Mouse (Mus musculus) lung, adult 2 months (tissue): Measurements from ENCODE around the gene Cpne7. TPM values are rescaled to one million over a fixed set of nuclear protein-coding genes. Genes with fewer than 3 reads are reported as not detected.

ENCODE experiments used
- DNase-seq: peaks from one replicate; pipeline ENCODE4 v3.0.0; 2022
- H3K4me1 ChIP-seq: fragments of 200-500 bp; 2 replicates; pipeline ENCODE4 v1.6.1; 2011; ENCODE audit warnings: low read length; ENCODE audit not compliant: control insufficient read depth, insufficient read depth
- H3K4me3 ChIP-seq: fragments of 200-500 bp; replicated peaks from 2 replicates; pipeline ENCODE3; 2011; ENCODE audit warnings: low read depth, mild to moderate bottlenecking, control low read depth, low read length; ENCODE audit errors: extremely low read depth
- CTCF ChIP-seq: fragments of 200-500 bp; IDR thresholded peaks from 2 replicates; pipeline ENCODE4 v1.5.1; 2011; ENCODE audit warnings: mild to moderate bottlenecking, low read length, control low read depth; ENCODE audit not compliant: insufficient read depth
- POLR2A ChIP-seq: fragments of 200-500 bp; IDR thresholded peaks from 2 replicates; pipeline ENCODE4 v1.6.1; 2011; ENCODE audit warnings: low read depth, mild to moderate bottlenecking, control low read depth, low read length, borderline replicate concordance; ENCODE audit errors: extremely low read depth
- WGBS: fragments of 180-500 bp; shearing (Covaris S2); methylation state at CpG from one replicate; pipeline ENCODE4 v1.1.7; 2018; 5-methylcytosine and 5-hydroxymethylcytosine counted together
- polyA plus RNA-seq: library from polyadenylated mRNA; depleted of rRNA; stranded (reverse); fragments of >200 nt; gene quantifications from 2 replicates; pipeline ENCODE4 v1.2.3, GENCODE M21; 2012

Cpne7 gene
- polyA plus RNA-seq, 1 experiment: 1.3 TPM

GRCm38 (mm10) chr8:123135406-123135805 is 18.2 kb downstream of the Cpne7 start:
- 29% methylated on average over 7 of the region's 7 CpGs for WGBS
- no peaks in the 10 kb centered on the region for H3K4me1 ChIP-seq
- H3K4me3 ChIP-seq: no peak overlapping the region
- no peak for DNase-seq
- TF ChIP-seq CTCF: no peak
- TF ChIP-seq POLR2A: no peak

- Histone ChIP-seq H3K4me1 (no peaks in the 10 kb centered on the region), H3K4me3 (no peak overlapping the region)
- DNase-seq: no peak
- TF ChIP-seq POLR2A: no peak
- no peak for TF ChIP-seq CTCF
- WGBS: 54% methylated on average over 9 of the region's 9 CpGs
Observed at GRCm38 (mm10) chr8:123135806-123136205, 18.6 kb downstream of the Cpne7 start.

- WGBS: 90% methylated on average over 9 of the region's 9 CpGs
- Histone ChIP-seq H3K4me3 (no peak overlapping the region), H3K4me1 (no peaks in the 10 kb centered on the region)
- TF ChIP-seq CTCF: no peak
- TF ChIP-seq POLR2A: no peak
- no peak for DNase-seq
Observed at GRCm38 (mm10) chr8:123136287-123136686, 19.1 kb downstream of the Cpne7 start.

- 29% methylated on average over 2 of the region's 2 CpGs for WGBS
Observed at GRCm38 (mm10) chr8:123137645-123138077, 20.5 kb downstream of the Cpne7 start.

GRCm38 (mm10) chr8:123138741-123139140 is 21.6 kb downstream of the Cpne7 start:
- H3K4me1 ChIP-seq: peaks cover 5% of the 10 kb centered on the region
- TF ChIP-seq POLR2A (no peak), CTCF (no peak)
- no peak overlapping the region for H3K4me3 ChIP-seq
- DNase-seq: no peak
- 72% methylated on average over 4 of the region's 4 CpGs for WGBS

More at GRCm38 (mm10) chr8:123137645-123138077, 20.5 kb downstream of the Cpne7 start:
- DNase-seq: no peak
- Histone ChIP-seq H3K4me3 (no peak overlapping the region), H3K4me1 (peaks cover 5% of the 10 kb centered on the region)
- TF ChIP-seq CTCF (no peak), POLR2A (no peak)

- peak; percentile 31 for DNase-seq
- Histone ChIP-seq H3K4me3 (no peak overlapping the region), H3K4me1 (peaks cover 5% of the 10 kb centered on the region)
- TF ChIP-seq POLR2A (no peak), CTCF (no peak)
- 47% methylated on average over 14 of the region's 14 CpGs for WGBS
Observed at GRCm38 (mm10) chr8:123141741-123142462, 24.7 kb downstream of the Cpne7 start.

- WGBS: 59% methylated on average over 6 of the region's 6 CpGs
- TF ChIP-seq POLR2A (no peak), CTCF (0 out of 2 replicates have a peak, but pooled peaks have one; percentile 18)
- peak; percentile 23 for DNase-seq
- Histone ChIP-seq H3K4me1 (peaks cover 5% of the 10 kb centered on the region), H3K4me3 (no peak overlapping the region)
Observed at GRCm38 (mm10) chr8:123145279-123145678, 28.1 kb downstream of the Cpne7 start.

GRCm38 (mm10) chr8:123146390-123146789 is 29.2 kb downstream of the Cpne7 start:
- TF ChIP-seq POLR2A (no peak), CTCF (no peak)
- 68% methylated on average over 7 of the region's 7 CpGs for WGBS
- no peak for DNase-seq

GRCm38 (mm10) chr8:123150737-123151171 is 33.6 kb downstream of the Cpne7 start:
- DNase-seq: no peak
- TF ChIP-seq CTCF (no peak), POLR2A (no peak)
- 21% methylated on average over 9 of the region's 9 CpGs for WGBS
- Histone ChIP-seq H3K4me1 (no peaks in the 10 kb centered on the region; the same call in 1 of the 2 replicates), H3K4me3 (no peak overlapping the region)

More at GRCm38 (mm10) chr8:123146390-123146789, 29.2 kb downstream of the Cpne7 start:
- Histone ChIP-seq H3K4me3 (no peak overlapping the region), H3K4me1 (peaks cover 5% of the 10 kb centered on the region)

GRCm38 (mm10) chr8:123155177-123155576 is 38.0 kb downstream of the Cpne7 start:
- DNase-seq: no peak
- TF ChIP-seq CTCF (peak; percentile 72), POLR2A (no peak)

More at GRCm38 (mm10) chr8:123155177-123155576, 38.0 kb downstream of the Cpne7 start:
- WGBS: 40% methylated on average over 5 of the region's 5 CpGs
- Histone ChIP-seq H3K4me1 (no peaks in the 10 kb centered on the region; the same call in 1 of the 2 replicates), H3K4me3 (no peak overlapping the region)
